ENCODE assay signal across 8 mouse cellular contexts in the genomic region with DNA sequence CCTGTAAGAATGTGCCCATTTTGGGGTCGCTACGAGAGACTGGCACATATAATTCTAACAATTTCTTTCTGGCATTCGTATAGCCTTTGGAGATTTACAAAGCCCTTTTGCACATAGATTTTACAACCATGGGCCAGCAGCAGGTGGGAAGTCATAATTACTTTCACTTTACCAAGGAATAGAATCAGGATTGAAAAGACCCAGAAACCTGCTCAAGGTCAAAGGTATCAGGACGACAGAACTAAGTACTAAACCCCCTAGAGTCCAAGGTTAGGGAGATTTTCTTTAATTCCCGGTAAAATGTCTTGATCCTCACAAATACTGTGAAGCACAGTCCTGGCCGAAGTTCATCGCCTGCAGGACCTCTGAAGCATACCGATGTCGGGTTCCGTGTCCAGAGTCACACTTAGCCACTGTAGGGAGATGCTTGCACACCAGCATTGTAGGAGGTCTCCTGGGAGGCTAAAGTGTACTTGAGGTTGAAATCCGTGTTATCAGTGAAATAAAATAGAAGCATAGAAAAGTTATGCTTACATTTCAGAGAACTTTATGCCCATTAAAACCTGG. TPM values are rescaled to one million over a fixed set of nuclear protein-coding genes. Genes with fewer than 3 reads are reported as not detected.
DNase-seq lines count a peak whose midpoint lies in the region; ATAC-seq lines count a peak whose summit lies in the region.

No protein-coding gene starts in this region.

- H3K27me3 ChIP-seq in neural tube, embryonic 11.5 days (ENCODE audit: control insufficient read depth, insufficient read depth, low read length) = no peaks in the 10 kb centered on the region
- no peaks in the 10 kb centered on the region for H3K27me3 ChIP-seq in forebrain, embryonic 16.5 days (replicated peaks; ENCODE audit: control insufficient read depth, insufficient read depth, low read length)
- H3K27me3 ChIP-seq in kidney, embryonic 14.5 days (ENCODE audit: control insufficient read depth, insufficient read depth, low read length) = no peaks in the 10 kb centered on the region
- 0 out of 2 replicates have a peak, but pooled peaks cover 8% of the 10 kb centered on the region for H3K27me3 ChIP-seq in midbrain, embryonic 10.5 days (ENCODE audit: low read depth, poor library complexity, severe bottlenecking)

- H3K9me3 ChIP-seq in neural tube, embryonic 11.5 days (ENCODE audit: control insufficient read depth, low read length) = no peaks in the 10 kb centered on the region
- no peaks in the 10 kb centered on the region for H3K9me3 ChIP-seq in forebrain, embryonic 16.5 days (ENCODE audit: control insufficient read depth, low read length)
- no peaks in the 10 kb centered on the region for H3K9me3 ChIP-seq in kidney, embryonic 14.5 days (ENCODE audit: control insufficient read depth, low read length)
- H3K9me3 ChIP-seq in midbrain, embryonic 10.5 days (replicated peaks) = no peaks in the 10 kb centered on the region

- peak overlapping the region; percentile 57 for H3K4me2 ChIP-seq in neural tube, embryonic 11.5 days (ENCODE audit: low read depth)
- H3K4me2 ChIP-seq in forebrain, embryonic 16.5 days (ENCODE audit: low read length) = peak overlapping the region; percentile 59
- peak overlapping the region; percentile 65 for H3K4me2 ChIP-seq in kidney, embryonic 14.5 days (replicated peaks; ENCODE audit: low read depth, low read length)

- peak overlapping the region; percentile 20 for H3K4me3 ChIP-seq in neural tube, embryonic 11.5 days (ENCODE audit: low read depth, low read length)
- peak overlapping the region; percentile 45 for H3K4me3 ChIP-seq in forebrain, embryonic 16.5 days (replicated peaks; ENCODE audit: low read length)
- peak overlapping the region; percentile 40 for H3K4me3 ChIP-seq in kidney, embryonic 14.5 days (ENCODE audit: low read length)
- peak overlapping the region; percentile 56 for H3K4me3 ChIP-seq in midbrain, embryonic 10.5 days

- H3K4me1 ChIP-seq in neural tube, embryonic 11.5 days (ENCODE audit: control insufficient read depth, insufficient read depth, low read length) = peaks cover 3% of the 10 kb centered on the region; the same call in 1 of the 2 replicates
- H3K4me1 ChIP-seq in forebrain, embryonic 16.5 days (replicated peaks; ENCODE audit: control insufficient read depth, insufficient read depth, low read length) = peaks cover 22% of the 10 kb centered on the region
- H3K4me1 ChIP-seq in kidney, embryonic 14.5 days (ENCODE audit: control insufficient read depth, insufficient read depth, low read length) = peaks cover 10% of the 10 kb centered on the region
- peaks cover 32% of the 10 kb centered on the region for H3K4me1 ChIP-seq in midbrain, embryonic 10.5 days

- no peak for ATAC-seq in neural tube, embryonic 11.5 days (ENCODE audit: insufficient read depth, low FRiP score, low TSS enrichment)
- no peak for ATAC-seq in forebrain, embryonic 16.5 days
- no peak for ATAC-seq in kidney, embryonic 14.5 days (ENCODE audit: low FRiP score, low TSS enrichment)
- ATAC-seq in cerebellum, adult (ENCODE audit: insufficient number of reproducible peaks, low FRiP score, low TSS enrichment) = no peak

- no peaks in the 10 kb centered on the region for H3K36me3 ChIP-seq in neural tube, embryonic 11.5 days (ENCODE audit: control insufficient read depth, insufficient read depth, low read length)
- no peaks in the 10 kb centered on the region for H3K36me3 ChIP-seq in forebrain, embryonic 16.5 days (ENCODE audit: control insufficient read depth, insufficient read depth)
- H3K36me3 ChIP-seq in kidney, embryonic 14.5 days (ENCODE audit: control insufficient read depth, insufficient read depth, low read length) = no peaks in the 10 kb centered on the region
- no peaks in the 10 kb centered on the region for H3K36me3 ChIP-seq in midbrain, embryonic 10.5 days

- no peak overlapping the region for H3K27ac ChIP-seq in neural tube, embryonic 11.5 days (ENCODE audit: low read depth, low read length)
- H3K27ac ChIP-seq in forebrain, embryonic 16.5 days (ENCODE audit: low read length) = peak overlapping the region; percentile 86
- H3K27ac ChIP-seq in kidney, embryonic 14.5 days (ENCODE audit: low read depth, low read length) = peak overlapping the region; percentile 76; the same call in 1 of the 2 replicates
- H3K27ac ChIP-seq in midbrain, embryonic 10.5 days (replicated peaks) = peak overlapping the region; percentile 85

- DNase-seq in neural tube, embryonic 11.5 days (ENCODE audit: low spot score) = no peak
- no peak for DNase-seq in neural tube, embryonic 10.5 days (ENCODE audit: extremely low spot score, low spot score)
- no peak for DNase-seq in midbrain, embryonic 10.5 days (ENCODE audit: low spot score)
- DNase-seq in retina, postnatal 1 day = no peak
- no peak for DNase-seq in thymus, postnatal 10 days (ENCODE audit: low spot score in 2 of 2)

- H3K9ac ChIP-seq in neural tube, embryonic 11.5 days (ENCODE audit: low read length) = peak overlapping the region; percentile 35; the same call in 1 of the 2 replicates
- peak overlapping the region; percentile 63 for H3K9ac ChIP-seq in forebrain, embryonic 16.5 days (replicated peaks; ENCODE audit: low read depth, low read length)
- 0 out of 2 replicates have a peak overlapping the region, but pooled peaks have one; percentile 2 for H3K9ac ChIP-seq in kidney, embryonic 14.5 days (ENCODE audit: low read depth, low read length)

- WGBS in neural tube, embryonic 11.5 days = 35% methylated on average over 11 of the region's 11 CpGs
- 28% methylated on average over 11 of the region's 11 CpGs for WGBS in forebrain, embryonic 16.5 days
- WGBS in kidney, embryonic 14.5 days = 24% methylated on average over 11 of the region's 11 CpGs
- WGBS in midbrain, embryonic 10.5 days = 41% methylated on average over 11 of the region's 11 CpGs

RNA-seq across cellular contexts. Expression of a gene that starts 28.8 kb away (rescaled TPM):
- not detected in 2 replicates for polyA plus RNA-seq in neural tube, embryonic 11.5 days (2014; fragmentation: Nextera tagmentation; extraction: Ambion mirVana)
- polyA plus RNA-seq in forebrain, embryonic 16.5 days (2015; fragmentation: Nextera tagmentation; extraction: Ambion mirVana) = not detected in 2 replicates
- polyA plus RNA-seq in kidney, embryonic 14.5 days (2014; fragmentation: Nextera tagmentation; extraction: Ambion mirVana) = not detected in 2 replicates
- polyA plus RNA-seq in midbrain, embryonic 10.5 days (2016; fragmentation: Nextera tagmentation; extraction: Ambion mirVana) = not detected in 2 replicates

RNA-seq across cellular contexts. Expression of a gene that starts 39.7 kb away (rescaled TPM):
- 0.69 and 1.1 TPM in 2 replicates for polyA plus RNA-seq in neural tube, embryonic 11.5 days (2014; fragmentation: Nextera tagmentation; extraction: Ambion mirVana)
- polyA plus RNA-seq in forebrain, embryonic 16.5 days (2015; fragmentation: Nextera tagmentation; extraction: Ambion mirVana) = 0.35 and 0.43 TPM in 2 replicates
- 1.7 TPM in 2 replicates for polyA plus RNA-seq in kidney, embryonic 14.5 days (2014; fragmentation: Nextera tagmentation; extraction: Ambion mirVana)
- polyA plus RNA-seq in midbrain, embryonic 10.5 days (2016; fragmentation: Nextera tagmentation; extraction: Ambion mirVana) = 0.99 and 1.1 TPM in 2 replicates

Comparison
In these comparisons a context has a peak if more than half of its experiments do, and no peak if none do; other contexts are left out.
1. H3K9ac ChIP-seq: peak in every context shown above with its lines; median percentile 63 in forebrain, embryonic 16.5 days; 35 in neural tube, embryonic 11.5 days; 2 in kidney, embryonic 14.5 days.